Mouse (Mus musculus) mouse trophoblast stem cell (cell line): ENCODE measurements around the gene Ap3b1.

Experiments used
- in situ Hi-C, 2 experiments: fragments of 300-500 bp; cut with MseI, MboI; formaldehyde crosslinking; loops; 2 replicates in 1 of 2; 3 replicates in 1 of 2; pipeline ENCODE4 v1.15.1; 2025

The Ap3b1 gene

DNA sequence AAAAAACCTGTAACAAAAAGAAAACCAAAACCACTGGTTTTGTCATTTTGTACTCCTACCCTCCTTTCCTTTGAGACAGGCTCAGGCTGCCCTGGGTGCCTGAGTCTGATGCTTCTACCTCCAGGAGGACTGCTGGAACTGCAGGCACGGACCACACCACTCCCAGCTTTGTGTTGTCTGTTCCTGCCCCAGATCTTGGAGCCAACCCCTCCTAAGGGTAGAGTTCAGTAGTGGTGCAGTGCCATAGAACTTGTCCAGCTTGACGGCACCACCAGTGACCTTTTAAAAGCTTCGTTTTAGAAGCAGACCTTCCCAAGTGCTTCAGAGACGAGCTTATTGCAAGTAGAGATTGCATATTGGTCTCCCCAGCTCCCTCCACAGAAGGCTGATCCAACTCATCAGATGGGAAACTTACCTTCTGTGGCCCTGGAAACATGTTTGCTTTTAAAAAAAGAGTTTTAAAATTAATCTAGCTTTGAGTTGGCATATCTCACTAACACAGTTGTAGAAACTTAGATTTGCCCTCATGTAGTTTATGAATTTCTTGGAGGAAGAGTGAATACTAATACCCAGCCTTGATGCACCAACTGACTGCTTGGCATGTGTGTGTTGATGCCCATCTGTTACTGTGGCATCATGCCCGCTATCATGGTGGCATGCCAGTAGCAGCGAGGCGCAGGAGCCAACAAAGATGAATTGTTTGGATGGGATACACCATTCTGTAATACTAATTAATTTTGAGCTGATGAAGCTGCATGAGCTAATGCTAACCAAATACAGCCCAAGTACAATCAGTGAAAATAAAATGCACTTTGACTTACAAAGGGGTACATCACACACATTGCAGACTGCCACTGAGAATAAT is 17.0 kb downstream of the Ap3b1 start:
- in situ Hi-C loops: no loop called here

DNA sequence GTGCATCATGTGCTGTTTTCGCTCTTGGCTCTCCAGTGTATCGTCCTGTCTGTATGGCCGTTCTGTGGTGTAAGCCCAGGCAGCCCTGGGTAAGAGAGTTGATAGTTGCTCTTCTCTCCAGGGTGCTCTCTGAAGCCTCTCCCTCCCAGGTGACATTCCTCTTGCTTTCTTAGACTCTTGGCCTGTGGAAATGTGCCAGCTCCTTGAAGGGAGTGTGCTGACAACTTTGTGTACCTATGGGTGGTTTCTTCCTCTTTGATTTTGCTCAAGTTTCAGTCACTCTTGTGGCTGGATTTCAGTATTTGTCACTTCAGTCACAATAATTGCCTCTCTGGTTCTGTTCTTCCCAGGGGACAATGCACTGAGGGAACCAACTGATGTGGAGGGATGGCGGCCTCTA is 20.2 kb downstream of the Ap3b1 start:
- in situ Hi-C loops: no loop called here

GRCm38 (mm10) chr13:94381427-94381826 is 22.7 kb downstream of the Ap3b1 start:
- in situ Hi-C loops: no loop called here

DNA sequence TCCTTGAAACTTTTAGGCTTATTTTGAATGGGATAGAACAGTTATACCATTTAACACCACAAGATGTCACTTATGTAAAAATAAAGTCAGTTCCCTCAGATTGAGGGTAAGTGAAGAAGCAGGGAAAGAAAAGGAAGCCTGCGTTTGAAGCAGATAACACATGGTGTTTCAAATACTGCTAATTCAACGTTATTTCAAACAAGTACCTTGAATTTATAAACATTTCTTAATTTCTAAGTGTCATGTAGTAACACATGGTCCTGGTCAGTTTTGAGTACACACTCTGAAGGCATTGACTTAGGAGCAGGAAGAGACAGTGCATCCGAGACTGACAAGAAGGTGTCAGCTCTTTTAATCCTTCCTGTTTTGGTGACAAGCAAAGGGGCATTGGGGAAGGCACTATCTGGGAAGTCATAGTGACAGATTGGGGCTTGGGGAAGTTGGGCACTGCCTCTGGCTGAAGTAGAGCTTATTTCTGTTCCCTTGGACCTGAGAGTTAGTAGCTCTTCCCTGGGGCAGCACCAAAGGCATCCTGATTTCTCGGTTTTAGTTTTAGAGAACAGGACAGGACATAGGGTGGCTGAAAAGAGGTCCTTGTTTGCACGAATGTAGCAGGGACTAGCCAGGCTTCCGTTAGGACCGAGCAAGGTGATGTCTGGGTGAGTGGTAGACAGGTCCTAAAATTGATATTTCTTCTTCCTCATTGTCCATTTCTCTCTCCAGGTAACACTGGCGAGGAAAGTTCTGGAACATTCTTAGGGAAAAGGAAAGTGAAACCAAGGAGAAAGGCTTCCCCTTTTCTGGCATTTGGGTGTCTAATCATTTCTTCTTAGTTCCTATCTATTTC is 23.3 kb downstream of the Ap3b1 start:
- in situ Hi-C loops: no loop called here

- in situ Hi-C loops: no loop called here
These were observed 26.3 kb downstream of the Ap3b1 start for GRCm38 (mm10) chr13:94384931-94385570.

DNA sequence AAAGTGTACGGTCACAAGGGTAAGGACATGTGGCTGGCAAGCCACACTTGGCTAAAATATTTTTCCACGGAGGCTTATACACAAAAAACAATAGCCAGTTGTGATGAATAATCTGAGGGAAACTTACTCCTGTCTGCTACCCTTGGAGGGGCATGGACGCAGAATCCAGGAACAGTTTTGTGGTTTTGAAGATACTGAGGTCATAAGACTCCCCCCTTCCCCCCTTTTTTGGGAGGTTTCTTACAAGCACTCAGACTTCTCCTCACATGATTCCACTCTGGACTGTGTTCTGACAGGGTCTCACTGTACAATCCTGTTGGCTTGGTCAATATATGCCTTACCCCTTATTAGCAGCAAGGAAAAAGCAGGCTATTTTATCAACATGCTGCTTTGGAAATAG is 29.8 kb downstream of the Ap3b1 start:
- in situ Hi-C loops: no loop called here

GRCm38 (mm10) chr13:94389541-94389940 is 30.8 kb downstream of the Ap3b1 start:
- in situ Hi-C loops: no loop called here

- in situ Hi-C loops: no loop called here
These were observed 33.5 kb downstream of the Ap3b1 start for GRCm38 (mm10) chr13:94392282-94392681.

GRCm38 (mm10) chr13:94394486-94394885 is 35.7 kb downstream of the Ap3b1 start:
- in situ Hi-C loops: no loop called here

DNA sequence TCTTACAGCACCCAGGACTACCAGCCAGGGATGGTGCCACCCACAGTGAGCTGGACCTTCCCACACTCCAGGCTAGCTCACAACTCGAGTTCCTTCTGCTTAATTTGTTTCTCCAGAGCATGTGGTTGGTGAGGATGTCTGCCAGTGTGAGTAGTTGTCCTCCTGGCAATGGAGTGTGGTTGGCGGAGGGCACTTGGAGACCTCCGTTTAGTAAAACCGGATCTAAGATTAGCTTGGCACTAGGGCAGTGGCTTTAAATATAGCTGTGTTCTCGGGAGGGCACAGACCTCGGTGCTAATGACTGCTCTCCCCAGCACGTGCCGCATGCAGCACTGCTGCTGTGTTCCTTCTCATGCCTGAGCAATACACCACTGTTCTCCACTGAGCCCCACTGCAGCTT is 37.0 kb downstream of the Ap3b1 start:
- in situ Hi-C loops: no loop called here

DNA sequence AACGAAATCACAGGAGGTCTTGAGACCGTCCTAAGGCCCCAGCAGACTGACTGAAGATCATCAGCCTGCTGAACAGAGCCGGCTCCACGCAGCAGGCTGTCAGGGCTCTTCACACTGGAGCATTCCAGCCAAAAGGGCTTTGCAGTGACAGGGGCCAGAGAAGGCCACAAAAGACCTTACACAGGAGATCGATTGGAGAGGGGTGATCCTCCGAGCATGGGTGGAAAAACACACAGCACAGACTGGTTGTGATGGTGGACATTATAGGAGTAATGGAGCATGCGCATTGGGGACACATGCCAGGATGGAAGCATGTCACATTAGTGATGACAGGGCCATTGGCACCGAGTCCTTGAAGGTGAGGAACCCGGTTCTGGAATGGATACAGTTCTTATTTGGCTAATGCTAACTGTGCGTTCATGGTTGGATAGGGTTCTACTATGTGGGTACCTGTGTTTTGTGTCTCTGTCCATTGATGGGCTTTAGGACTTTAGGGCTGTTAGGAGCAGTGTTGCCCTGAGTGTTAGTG is 37.7 kb downstream of the Ap3b1 start:
- in situ Hi-C loops: no loop called here

DNA sequence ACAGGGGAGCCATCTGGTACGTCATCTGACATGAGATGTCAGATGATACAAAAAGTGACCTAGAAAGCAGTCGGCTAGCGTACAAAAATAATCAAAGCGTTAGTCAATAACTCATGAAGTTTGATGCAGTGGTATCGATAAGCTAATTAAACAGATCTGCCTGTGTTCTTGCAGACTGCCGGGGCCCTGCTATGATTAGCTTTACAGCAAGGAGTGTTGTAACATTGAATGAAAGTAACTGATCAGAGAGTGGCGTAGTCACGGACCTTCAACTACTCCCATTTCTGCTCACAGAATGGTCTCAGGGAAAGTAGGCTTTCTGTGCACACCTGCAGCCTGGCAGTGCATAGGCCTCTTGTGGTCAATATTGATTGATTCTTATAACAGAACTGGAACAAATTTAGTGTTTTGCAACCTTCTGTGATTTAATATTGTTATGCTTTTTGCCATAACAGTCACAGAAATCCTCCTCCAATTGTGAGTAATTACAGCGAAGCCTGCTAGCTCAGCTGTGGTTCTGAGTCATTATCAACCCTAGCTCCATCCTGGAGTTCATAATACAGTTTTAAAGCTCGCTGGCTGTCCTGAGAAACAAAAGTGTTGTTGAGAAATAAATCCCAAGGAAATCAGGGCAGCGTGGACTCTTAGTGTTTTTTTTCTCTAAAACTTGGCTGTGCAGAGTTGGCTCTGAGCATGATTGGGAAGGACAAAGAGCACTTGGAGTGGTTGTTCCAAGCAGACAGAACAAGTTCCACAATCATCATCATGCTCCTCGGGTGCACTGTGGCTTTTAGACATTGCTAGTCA is 40.0 kb downstream of the Ap3b1 start:
- in situ Hi-C loops: no loop called here

DNA sequence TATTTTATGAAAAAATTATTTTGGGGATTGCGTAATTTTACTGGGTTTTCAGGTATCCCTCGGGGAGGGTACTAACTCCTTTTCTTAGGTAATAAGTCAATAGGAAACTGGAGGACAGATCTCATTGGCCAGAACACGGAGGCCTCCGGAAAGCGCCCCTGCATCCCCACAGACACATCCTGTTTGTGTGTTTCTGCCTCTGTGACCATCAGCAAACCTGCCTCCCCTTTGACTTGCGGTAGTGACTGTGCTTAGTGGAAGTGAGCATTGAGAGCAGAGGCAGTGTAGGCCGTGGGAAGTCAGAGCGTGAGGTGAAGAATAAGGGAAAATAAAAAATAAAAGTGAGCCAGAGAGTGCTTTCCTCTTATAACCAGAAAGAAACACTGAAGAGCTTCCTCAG is 41.7 kb downstream of the Ap3b1 start:
- in situ Hi-C loops: no loop called here

GRCm38 (mm10) chr13:94423600-94423999 is 64.8 kb downstream of the Ap3b1 start:
- in situ Hi-C loops: no loop called here

DNA sequence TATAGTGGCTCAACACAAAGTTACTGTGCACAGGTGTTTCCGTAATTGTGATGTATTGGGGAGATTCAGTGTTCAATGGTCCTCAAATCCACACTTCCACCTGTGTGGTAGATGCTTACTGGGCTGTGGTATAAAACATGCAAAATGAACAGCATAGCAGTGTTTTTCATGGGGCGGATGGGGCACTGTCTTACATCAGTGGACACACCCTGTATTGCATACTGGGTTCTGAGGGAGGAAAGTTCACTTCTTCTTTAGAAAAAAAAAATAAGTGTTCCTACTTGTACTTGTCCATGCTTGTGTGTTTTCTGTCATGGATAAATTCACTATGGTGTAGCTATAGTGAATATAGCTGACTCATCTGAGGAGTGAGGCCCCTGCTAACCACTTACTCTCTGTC is 70.8 kb downstream of the Ap3b1 start:
- in situ Hi-C loops: no loop called here

- in situ Hi-C loops: no loop called here
These were observed 80.6 kb downstream of the Ap3b1 start for GRCm38 (mm10) chr13:94439386-94439785.

DNA sequence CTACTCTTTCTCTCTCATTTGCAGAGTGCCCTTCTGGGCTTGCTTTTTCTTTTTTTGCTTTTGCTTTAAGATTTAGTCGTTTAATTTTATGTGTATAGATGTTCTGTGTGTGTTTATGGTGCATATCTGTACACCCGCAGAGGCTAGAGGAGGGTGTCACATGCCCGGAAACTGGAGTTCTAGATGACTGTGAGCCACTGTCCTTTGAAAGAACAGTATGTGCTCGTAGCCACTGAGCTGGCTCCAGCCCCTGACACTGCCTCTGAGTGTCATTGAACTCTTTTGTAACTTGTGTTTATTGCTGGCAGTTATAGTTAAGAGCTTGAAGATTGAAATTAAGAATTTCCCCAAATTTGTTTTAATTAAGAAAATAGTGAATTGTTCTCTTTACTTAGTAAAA is 82.4 kb downstream of the Ap3b1 start:
- in situ Hi-C loops: no loop called here

- in situ Hi-C loops: no loop called here
These were observed 84.7 kb downstream of the Ap3b1 start for GRCm38 (mm10) chr13:94443411-94443810.

- in situ Hi-C loops: no loop called here
These were observed 86.3 kb downstream of the Ap3b1 start for GRCm38 (mm10) chr13:94445103-94445502.

- in situ Hi-C loops: no loop called here
These were observed 88.2 kb downstream of the Ap3b1 start for GRCm38 (mm10) chr13:94447003-94447402.

GRCm38 (mm10) chr13:94449593-94449992 is 90.8 kb downstream of the Ap3b1 start:
- in situ Hi-C loops: no loop called here
